Comparison of ENCODE assay signal across 8 mouse cellular contexts in genomic region chr1:180195703-180196381, GRCm38 (mm10). TPM values are rescaled to one million over a fixed set of nuclear protein-coding genes. Genes with fewer than 3 reads are reported as not detected.
DNase-seq lines count a peak whose midpoint lies in the region; ATAC-seq lines count a peak whose summit lies in the region.

No protein-coding gene starts in this region.

- 1% methylated on average over 57 of the region's 57 CpGs for WGBS in hindbrain, embryonic 13.5 days

- peak overlapping the region; percentile 66 for H3K9ac ChIP-seq in hindbrain, embryonic 13.5 days

- H3K4me1 ChIP-seq in hindbrain, embryonic 13.5 days (replicated peaks): peaks cover 14% of the 10 kb centered on the region

- DNase-seq in NIH3T3 (ENCODE audit: low read depth): peak; percentile 97
- peak; percentile 97 to 98 for DNase-seq in cerebellum, postnatal 10 days
- DNase-seq in frontal cortex, postnatal 10 days (ENCODE audit: low spot score in 2 of 2): peak; percentile 97
- DNase-seq in layer of hippocampus, postnatal 25 days (ENCODE audit: extremely low spot score in 1 of 2, low spot score in 1 of 2): peak; percentile 83 to 93
- peak; percentile 99 for DNase-seq in lung, postnatal 25 days (ENCODE audit: low spot score)
- DNase-seq in retina, embryonic 14.5 days (ENCODE audit: low spot score): peak; percentile 98
- peak; percentile 97 for DNase-seq in thymus, postnatal 4 days

- no peaks in the 10 kb centered on the region for H3K9me3 ChIP-seq in hindbrain, embryonic 13.5 days

- no peaks in the 10 kb centered on the region for H3K36me3 ChIP-seq in hindbrain, embryonic 13.5 days

- H3K27ac ChIP-seq in hindbrain, embryonic 13.5 days: no peak overlapping the region

- peak overlapping the region; percentile 60 for H3K4me3 ChIP-seq in hindbrain, embryonic 13.5 days

- peaks cover 18% of the 10 kb centered on the region for H3K27me3 ChIP-seq in hindbrain, embryonic 13.5 days

- ATAC-seq in hindbrain, embryonic 13.5 days (ENCODE audit: low FRiP score): peak; percentile 100

- H3K4me2 ChIP-seq in hindbrain, embryonic 13.5 days: peak overlapping the region; percentile 87

RNA-seq across cellular contexts. Expression of gene Coq8a, which starts 3.6 kb away (rescaled TPM):
- 2.4 and 2.9 TPM in 2 replicates for polyA plus RNA-seq in hindbrain, embryonic 13.5 days (2015; fragmentation: Nextera tagmentation; extraction: Ambion mirVana)
- 10 to 100 TPM; 63.2 to 71.5 TPM for total RNA-seq in layer of hippocampus, postnatal 25 days (2021)
